In genomic region chr3:50530654-50531053, GRCm38 (mm10) we compare ENCODE assay signal across 28 mouse cellular contexts.
"Had no signal": no experiment of that assay in that cellular context is flagged by ENCODE, and none has a peak within 500 bp of the region (broad histone marks: within the 10 kb centered on the region; RNA-seq: fewer than 3 reads in every experiment).

No protein-coding gene starts in this region.

- H3K9me3 ChIP-seq: heart, embryonic 15.5 days; hindbrain, embryonic 13.5 days; hindbrain, embryonic 15.5 days; limb, embryonic 15.5 days had no signal

- H3K27ac ChIP-seq: gastrocnemius, adult 2 months; heart, adult 2 months; heart, embryonic 13.5 days; heart, embryonic 15.5 days; hindbrain, embryonic 13.5 days; hindbrain, embryonic 15.5 days; hindbrain, postnatal 0 days; kidney, embryonic 15.5 days; kidney, postnatal 0 days; limb, embryonic 13.5 days; limb, embryonic 15.5 days; liver, embryonic 12.5 days; liver, embryonic 14.5 days had no signal

- H3K4me2 ChIP-seq: heart, embryonic 11.5 days; heart, embryonic 13.5 days; heart, embryonic 15.5 days; hindbrain, embryonic 13.5 days; hindbrain, embryonic 15.5 days; kidney, embryonic 15.5 days; limb, embryonic 13.5 days; limb, embryonic 15.5 days; liver, embryonic 12.5 days had no signal

- ATAC-seq: hindbrain, postnatal 0 days; intestine, embryonic 16.5 days; liver, embryonic 12.5 days had no signal

- H3K4me3 ChIP-seq: gastrocnemius, adult 2 months; heart, adult 2 months; heart, embryonic 13.5 days; heart, embryonic 15.5 days; hindbrain, embryonic 13.5 days; hindbrain, embryonic 15.5 days; kidney, embryonic 15.5 days; limb, embryonic 13.5 days; limb, embryonic 15.5 days; liver, embryonic 12.5 days had no signal

- H3K4me1 ChIP-seq: heart, embryonic 15.5 days; hindbrain, embryonic 13.5 days; hindbrain, embryonic 15.5 days; kidney, embryonic 15.5 days; limb, embryonic 13.5 days; limb, embryonic 15.5 days; liver, embryonic 12.5 days had no signal

- H3K9ac ChIP-seq: heart, embryonic 13.5 days; heart, embryonic 15.5 days; hindbrain, embryonic 13.5 days; hindbrain, embryonic 15.5 days; kidney, embryonic 15.5 days; limb, embryonic 13.5 days; limb, embryonic 15.5 days; liver, embryonic 12.5 days; liver, embryonic 14.5 days had no signal

- H3K27me3 ChIP-seq: heart, embryonic 13.5 days; heart, embryonic 15.5 days; hindbrain, embryonic 13.5 days; hindbrain, embryonic 15.5 days; kidney, embryonic 15.5 days; limb, embryonic 13.5 days; limb, embryonic 15.5 days; liver, embryonic 12.5 days had no signal

- H3K36me3 ChIP-seq: heart, embryonic 13.5 days; heart, embryonic 15.5 days; hindbrain, embryonic 13.5 days; hindbrain, embryonic 15.5 days; kidney, embryonic 15.5 days; limb, embryonic 13.5 days; limb, embryonic 15.5 days; liver, embryonic 12.5 days had no signal

- DNase-seq: gastrocnemius, adult 2 months; gastrocnemius, postnatal 10 days; gastrocnemius, postnatal 25 days; heart, adult 11 months; heart, adult 2 months; heart, postnatal 14 days; heart, postnatal 36 days; kidney, adult 11 months; kidney, adult 2 months; kidney, adult 9 months; kidney, postnatal 14 days; kidney, postnatal 36 days; layer of hippocampus, adult 9-11 months; layer of hippocampus, postnatal 36 days; left cerebral cortex, postnatal 4 days had no signal
